Mouse (Mus musculus) liver, embryonic 15.5 days (tissue): ENCODE data around the gene Elovl5. TPM values are rescaled to one million over a fixed set of nuclear protein-coding genes. Genes with fewer than 3 reads are reported as not detected.

Source experiments
- ATAC-seq: fragments of 200-750 bp; cut with Nextera tagmentation; 2 replicates; pipeline ENCODE4 v1.8.0; 2017; ENCODE audit warnings: moderate number of reproducible peaks, mild to moderate bottlenecking, moderate library complexity; ENCODE audit not compliant: insufficient read depth
- H3K27ac ChIP-seq: fragments of 300-500 bp; sonication (generic); replicated peaks from 2 replicates; pipeline ENCODE4 v1.5.1; 2015; ENCODE audit warnings: mild to moderate bottlenecking, inconsistent platforms
- H3K27me3 ChIP-seq: fragments of 300-500 bp; sonication (generic); 2 replicates; pipeline ENCODE4 v1.6.1; 2015; ENCODE audit warnings: mild to moderate bottlenecking, inconsistent platforms
- H3K36me3 ChIP-seq: fragments of 300-500 bp; sonication (generic); replicated peaks from 2 replicates; pipeline ENCODE4 v1.6.1; 2015; ENCODE audit warnings: moderate library complexity, mild to moderate bottlenecking, inconsistent platforms
- H3K4me1 ChIP-seq: fragments of 300-500 bp; sonication (generic); replicated peaks from 2 replicates; pipeline ENCODE4 v1.6.1; 2015; ENCODE audit warnings: inconsistent platforms
- H3K4me2 ChIP-seq: fragments of 300-500 bp; sonication (generic); 2 replicates; pipeline ENCODE4 v1.6.1; 2015; ENCODE audit warnings: moderate library complexity, mild to moderate bottlenecking, inconsistent platforms
- H3K4me3 ChIP-seq: fragments of 300-500 bp; sonication (generic); replicated peaks from 2 replicates; pipeline ENCODE4 v1.5.1; 2015; ENCODE audit warnings: mild to moderate bottlenecking, inconsistent platforms
- H3K9ac ChIP-seq: fragments of 300-500 bp; sonication (generic); 2 replicates; pipeline ENCODE4 v1.6.1; 2015; ENCODE audit warnings: moderate library complexity, mild to moderate bottlenecking, inconsistent platforms
- H3K9me3 ChIP-seq: fragments of 300-500 bp; sonication (generic); replicated peaks from 2 replicates; pipeline ENCODE4 v1.6.1; 2016; ENCODE audit warnings: inconsistent platforms
- WGBS: fragments of 180-500 bp; shearing (Covaris S2); methylation state at CpG from one replicate; pipeline ENCODE4 v1.1.7; 2015; ENCODE audit warnings: mixed read lengths; ENCODE audit not compliant: insufficient replicate concordance; 5-methylcytosine and 5-hydroxymethylcytosine counted together
- polyA plus RNA-seq: library from polyadenylated mRNA; unstranded; fragments of >200 nt; fragmentation: Nextera tagmentation; extraction: Ambion mirVana; gene quantifications from 2 replicates; pipeline ENCODE4 v1.2.1, GENCODE M21; 2015

The Elovl5 gene
- polyA plus RNA-seq, 1 experiment from 2014 or later = 17.9 TPM

DNA sequence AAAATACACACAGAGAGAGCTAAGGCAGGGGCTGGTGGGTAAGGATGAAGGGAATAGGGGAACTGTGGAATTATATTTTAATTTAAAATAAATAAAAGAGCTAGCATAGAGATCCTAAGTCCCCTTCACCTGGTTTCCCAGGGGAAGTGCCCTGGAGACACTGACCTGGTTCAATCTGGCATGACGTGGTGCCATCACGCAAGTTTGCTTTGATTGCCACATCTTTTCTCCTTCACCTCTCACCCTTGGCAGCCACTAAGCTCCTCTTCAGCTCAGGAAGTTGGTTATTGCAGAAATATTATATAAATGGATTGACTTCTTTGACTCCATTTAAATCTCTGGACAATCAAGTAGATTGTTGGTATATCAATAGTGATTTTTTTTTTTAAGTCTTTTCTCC lies 26.2 kb downstream of the Elovl5 start:
- no peaks in the 10 kb centered on the region for H3K36me3 ChIP-seq
- H3K9me3 ChIP-seq = no peaks in the 10 kb centered on the region
- H3K27ac ChIP-seq = no peak overlapping the region
- H3K4me2 ChIP-seq = no peak overlapping the region
- WGBS = 66% methylated on average over 2 of the region's 2 CpGs
- ATAC-seq = no peak
- no peak overlapping the region for H3K9ac ChIP-seq
- no peak overlapping the region for H3K4me3 ChIP-seq
- no peaks in the 10 kb centered on the region for H3K27me3 ChIP-seq
- peaks cover 30% of the 10 kb centered on the region for H3K4me1 ChIP-seq

DNA sequence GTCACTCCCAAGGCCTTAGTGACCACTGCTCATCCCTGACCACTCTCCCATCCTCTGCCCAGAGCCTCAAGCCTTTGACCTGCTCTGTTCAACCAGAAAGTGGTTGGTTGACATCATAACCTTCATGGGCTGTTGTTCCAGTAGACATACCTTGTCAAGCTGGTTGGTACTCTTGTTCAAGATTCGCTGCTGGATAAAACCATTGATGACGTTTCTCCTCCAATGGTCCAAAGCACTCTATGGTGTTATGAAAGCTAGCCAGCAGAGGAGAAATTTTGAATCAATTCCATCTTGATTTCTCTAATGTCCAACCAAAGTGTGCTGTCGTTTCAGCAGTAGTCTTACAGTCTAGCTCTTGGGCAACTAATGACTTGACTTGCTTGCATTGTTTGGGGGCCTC lies 27.0 kb downstream of the Elovl5 start:
- Histone ChIP-seq H3K4me1 (peaks cover 27% of the 10 kb centered on the region), H3K9ac (no peak overlapping the region), H3K4me2 (no peak overlapping the region), H3K4me3 (no peak overlapping the region), H3K36me3 (no peaks in the 10 kb centered on the region), H3K27ac (no peak overlapping the region), H3K9me3 (no peaks in the 10 kb centered on the region), H3K27me3 (no peaks in the 10 kb centered on the region)
- WGBS = 53% methylated on average over 3 of the region's 3 CpGs
- ATAC-seq = no peak

DNA sequence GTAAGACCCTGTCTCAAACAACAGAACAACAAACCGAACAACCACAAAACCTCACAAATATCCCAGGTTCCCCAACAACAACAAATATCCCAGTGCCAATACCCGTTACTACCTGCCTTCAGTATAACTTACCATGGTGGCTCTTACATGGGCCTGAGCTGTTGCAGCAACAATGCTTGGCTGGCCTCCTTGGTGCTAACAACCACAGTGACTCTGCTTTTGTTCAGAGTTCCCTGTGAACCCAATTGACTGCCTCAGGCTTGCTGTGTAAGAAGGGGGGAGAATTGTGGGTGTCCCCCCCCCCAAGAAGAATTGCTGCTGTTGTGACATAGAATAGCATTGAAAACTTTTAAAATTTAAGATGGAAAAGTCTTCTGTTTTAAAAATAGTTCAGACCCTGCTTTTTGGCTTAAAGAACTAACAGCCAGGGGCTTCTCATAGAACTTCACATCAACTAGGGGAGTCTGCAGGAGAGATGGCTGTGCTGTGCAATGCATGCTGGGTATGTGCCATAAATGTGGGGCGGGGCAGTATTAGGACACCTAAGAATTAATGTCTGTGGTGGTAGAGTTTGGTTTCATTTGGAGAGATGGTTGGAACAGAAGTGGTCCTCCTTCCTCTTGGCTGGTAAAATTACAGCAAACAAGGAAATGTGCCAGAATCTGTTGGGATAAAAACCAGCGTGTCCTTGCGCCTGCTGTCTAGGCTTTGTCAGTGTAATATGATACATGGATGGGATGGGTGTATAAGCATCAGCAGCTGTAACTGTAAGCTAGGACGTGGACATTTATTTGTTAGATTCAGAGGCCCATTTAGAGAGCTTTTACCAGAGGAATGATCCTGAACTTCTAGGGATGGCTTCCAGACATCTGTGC lies 28.9 kb downstream of the Elovl5 start:
- 73% methylated on average over 6 of the region's 6 CpGs for WGBS

DNA sequence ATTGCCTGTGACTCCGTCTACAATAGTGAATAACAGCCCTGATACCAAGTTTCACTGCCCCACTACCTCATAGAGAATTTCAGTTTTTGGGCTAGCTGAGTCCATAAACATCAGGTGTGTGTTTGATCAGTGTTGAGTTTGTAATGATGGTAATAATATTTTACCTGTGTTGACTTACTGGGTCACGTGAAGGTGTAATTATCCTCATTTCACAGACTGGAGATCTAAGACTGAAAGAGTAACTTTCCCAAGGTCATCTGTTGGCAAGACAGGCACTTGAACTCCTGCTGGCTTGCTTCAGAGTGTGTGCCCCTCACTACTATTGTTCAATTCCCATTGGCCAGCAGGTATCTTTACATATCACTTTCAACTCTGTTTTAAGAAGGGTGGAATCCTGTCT lies 31.1 kb downstream of the Elovl5 start:
- Histone ChIP-seq H3K27me3 (no peaks in the 10 kb centered on the region), H3K4me3 (no peak overlapping the region), H3K4me1 (peaks cover 26% of the 10 kb centered on the region), H3K9me3 (no peaks in the 10 kb centered on the region), H3K27ac (no peak overlapping the region), H3K36me3 (no peaks in the 10 kb centered on the region), H3K9ac (no peak overlapping the region), H3K4me2 (no peak overlapping the region)
- ATAC-seq = no peak
- WGBS = 71% methylated on average over 2 of the region's 2 CpGs

More for the DNA sequence above, 28.9 kb downstream of the Elovl5 start:
- H3K4me2 ChIP-seq = no peak overlapping the region
- H3K9ac ChIP-seq = no peak overlapping the region
- H3K36me3 ChIP-seq = no peaks in the 10 kb centered on the region
- H3K4me3 ChIP-seq = no peak overlapping the region
- peaks cover 33% of the 10 kb centered on the region for H3K4me1 ChIP-seq
- no peaks in the 10 kb centered on the region for H3K9me3 ChIP-seq
- no peaks in the 10 kb centered on the region for H3K27me3 ChIP-seq
- no peak for ATAC-seq
- no peak overlapping the region for H3K27ac ChIP-seq

DNA sequence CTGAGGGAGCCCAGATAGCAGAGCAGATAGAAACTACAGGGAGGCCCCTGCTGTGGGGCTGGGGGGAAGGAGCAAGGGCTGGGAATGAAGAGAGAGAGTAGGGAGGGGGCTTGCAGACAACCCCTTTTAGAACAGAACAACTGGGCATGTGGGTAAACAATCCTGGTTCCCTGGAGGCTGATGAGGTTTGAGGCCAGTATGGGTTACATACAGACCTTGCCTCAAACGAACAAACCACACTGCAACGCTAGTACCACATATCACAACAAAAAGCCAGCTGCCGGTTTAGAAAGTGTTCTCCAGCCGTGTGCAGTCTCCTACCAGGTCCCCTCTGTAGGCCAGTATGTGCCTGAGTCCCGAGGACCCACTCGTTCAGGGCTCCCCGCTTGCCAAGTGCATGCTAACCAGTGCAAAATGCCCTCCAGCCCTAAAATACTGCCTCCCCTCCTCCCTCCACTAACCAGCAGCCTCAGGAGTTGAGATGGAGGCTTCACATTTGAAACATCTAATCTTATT lies 32.6 kb downstream of the Elovl5 start:
- no peak overlapping the region for H3K27ac ChIP-seq
- no peaks in the 10 kb centered on the region for H3K9me3 ChIP-seq
- H3K4me2 ChIP-seq = no peak overlapping the region
- H3K4me3 ChIP-seq = no peak overlapping the region
- 53% methylated on average over 7 of the region's 7 CpGs for WGBS
- no peak overlapping the region for H3K9ac ChIP-seq
- H3K36me3 ChIP-seq = no peaks in the 10 kb centered on the region
- no peak for ATAC-seq
- peaks cover 29% of the 10 kb centered on the region for H3K4me1 ChIP-seq
- H3K27me3 ChIP-seq = no peaks in the 10 kb centered on the region

DNA sequence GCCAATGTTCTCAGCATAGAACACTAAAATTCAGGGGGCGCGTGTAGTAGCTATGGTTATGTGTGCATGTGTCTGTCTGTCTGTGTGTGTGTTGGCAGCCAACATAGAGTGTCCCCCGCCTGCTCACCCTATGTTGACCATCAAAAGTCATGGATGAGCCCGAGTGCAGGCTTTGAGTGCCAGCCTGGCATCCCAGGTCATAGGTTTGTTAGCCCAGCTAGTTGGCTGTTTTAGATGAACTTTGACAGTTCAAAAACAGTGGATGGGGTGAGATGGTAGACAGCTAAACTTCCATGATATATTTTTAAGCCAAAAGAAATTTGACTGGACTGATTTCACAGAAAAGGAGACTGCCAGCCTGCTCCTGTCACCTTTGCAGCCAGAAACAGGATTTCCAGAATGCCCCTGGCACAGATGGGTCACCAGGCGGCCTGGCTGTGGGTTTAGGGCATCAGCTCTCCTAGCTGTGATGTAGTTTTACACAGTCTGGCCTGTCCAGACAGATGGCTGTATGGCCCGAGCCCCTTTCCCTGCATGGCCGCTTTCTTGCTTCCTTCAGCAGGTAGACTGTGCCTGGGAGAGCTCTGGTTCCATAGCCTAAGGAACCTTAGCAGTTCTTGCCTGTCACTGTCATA lies 33.8 kb downstream of the Elovl5 start:
- Histone ChIP-seq H3K9me3 (no peaks in the 10 kb centered on the region), H3K27ac (no peak overlapping the region), H3K4me2 (no peak overlapping the region), H3K4me1 (peaks cover 37% of the 10 kb centered on the region), H3K4me3 (no peak overlapping the region), H3K36me3 (no peaks in the 10 kb centered on the region), H3K27me3 (no peaks in the 10 kb centered on the region), H3K9ac (no peak overlapping the region)
- no peak for ATAC-seq
- 65% methylated on average over 7 of the region's 7 CpGs for WGBS

DNA sequence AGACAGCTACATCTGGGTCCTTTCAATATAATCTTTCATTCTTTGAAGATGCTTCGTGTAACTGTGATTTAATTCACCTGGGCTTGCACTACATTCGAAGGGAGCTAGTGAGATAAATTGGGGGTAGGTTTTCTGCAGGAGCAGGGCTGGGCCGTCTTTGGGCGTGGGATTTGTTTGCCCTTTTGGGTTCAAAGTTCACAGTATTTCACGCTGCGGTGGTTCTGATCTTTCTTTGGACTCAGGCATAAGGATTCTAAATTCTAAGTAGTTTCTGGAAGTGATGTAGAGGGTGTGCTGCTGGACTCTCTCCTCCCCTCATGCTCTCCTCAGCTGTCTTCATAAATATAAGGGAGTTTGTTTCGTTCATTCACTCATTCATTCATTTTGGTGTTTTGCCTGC lies 34.8 kb downstream of the Elovl5 start:
- ATAC-seq = no peak
- 74% methylated on average over 7 of the region's 7 CpGs for WGBS
- no peaks in the 10 kb centered on the region for H3K9me3 ChIP-seq
- H3K36me3 ChIP-seq = no peaks in the 10 kb centered on the region
- no peak overlapping the region for H3K4me3 ChIP-seq
- no peaks in the 10 kb centered on the region for H3K27me3 ChIP-seq
- no peak overlapping the region for H3K4me2 ChIP-seq
- no peak overlapping the region for H3K9ac ChIP-seq
- H3K4me1 ChIP-seq = peaks cover 37% of the 10 kb centered on the region
- no peak overlapping the region for H3K27ac ChIP-seq

DNA sequence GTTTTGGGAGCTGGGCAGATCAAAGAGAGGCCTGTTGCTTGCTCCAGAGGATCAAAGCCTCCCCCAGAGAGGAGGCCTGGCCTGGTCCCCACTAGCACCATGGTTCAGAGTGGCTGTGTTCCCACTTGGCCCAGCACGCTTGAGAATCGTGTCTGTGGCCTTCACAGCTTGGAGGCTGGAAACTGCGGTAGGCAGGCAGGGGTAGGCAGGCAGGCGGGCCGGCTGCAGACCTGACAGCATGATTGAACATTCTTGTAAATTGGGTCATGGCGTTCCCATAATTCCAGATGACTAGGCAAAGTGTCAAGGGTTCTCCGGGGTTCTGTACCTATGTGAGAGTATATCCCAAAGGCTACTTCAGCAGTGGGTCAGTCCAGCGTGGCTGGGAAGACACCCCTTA lies 35.9 kb downstream of the Elovl5 start:
- Histone ChIP-seq H3K9me3 (no peaks in the 10 kb centered on the region), H3K4me2 (no peak overlapping the region), H3K4me3 (no peak overlapping the region), H3K9ac (no peak overlapping the region), H3K27ac (no peak overlapping the region), H3K36me3 (no peaks in the 10 kb centered on the region), H3K27me3 (no peaks in the 10 kb centered on the region), H3K4me1 (peaks cover 31% of the 10 kb centered on the region)
- WGBS = 78% methylated on average over 8 of the region's 8 CpGs
- ATAC-seq = no peak

DNA sequence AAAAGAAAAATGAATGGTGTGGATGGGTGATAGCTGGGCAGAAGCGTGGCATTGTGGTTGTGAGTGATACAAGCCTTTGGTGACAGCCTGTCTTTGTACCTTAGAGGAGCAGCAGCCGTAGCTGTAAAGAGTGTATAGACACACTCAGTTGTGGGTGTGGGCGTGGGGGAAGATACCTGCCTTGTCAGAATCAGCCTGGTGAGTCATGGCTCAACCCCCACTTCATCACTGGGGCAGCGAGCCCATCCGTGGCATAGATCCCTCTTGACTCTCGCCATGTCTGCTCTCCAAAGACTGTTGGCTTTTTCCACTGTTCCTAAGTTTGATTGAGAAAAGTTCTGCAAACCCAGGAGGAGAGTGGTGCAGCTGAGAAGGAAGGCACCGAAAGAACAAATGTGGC lies 37.3 kb downstream of the Elovl5 start:
- Histone ChIP-seq H3K4me1 (peaks cover 26% of the 10 kb centered on the region), H3K27ac (no peak overlapping the region), H3K4me3 (no peak overlapping the region), H3K27me3 (no peaks in the 10 kb centered on the region), H3K36me3 (no peaks in the 10 kb centered on the region), H3K9me3 (no peaks in the 10 kb centered on the region), H3K4me2 (no peak overlapping the region), H3K9ac (no peak overlapping the region)
- ATAC-seq = no peak
- 64% methylated on average over 7 of the region's 7 CpGs for WGBS

DNA sequence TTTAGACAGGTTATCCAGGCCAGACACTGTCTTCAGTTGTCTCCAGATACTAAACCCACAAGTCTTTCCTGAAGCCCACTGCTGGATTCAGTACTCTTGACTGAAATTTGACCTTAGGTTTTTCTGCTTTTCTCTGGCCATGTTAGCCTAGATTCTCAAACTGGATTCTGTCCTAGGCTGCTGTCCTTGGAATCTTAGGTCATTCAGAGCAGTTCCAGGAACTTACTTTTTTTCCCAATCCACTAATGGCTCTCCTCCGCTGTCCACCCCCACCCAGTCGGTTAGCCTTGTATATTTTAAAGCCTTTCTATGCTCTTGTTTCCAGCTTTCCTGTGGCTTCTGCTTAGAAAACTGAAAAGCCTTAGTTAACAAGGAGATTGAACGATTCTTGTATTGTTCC lies 37.8 kb downstream of the Elovl5 start:
- H3K4me3 ChIP-seq = no peak overlapping the region
- no peak overlapping the region for H3K27ac ChIP-seq
- 74% methylated on average over 3 of the region's 3 CpGs for WGBS
- H3K9ac ChIP-seq = no peak overlapping the region
- H3K4me2 ChIP-seq = no peak overlapping the region
- no peaks in the 10 kb centered on the region for H3K9me3 ChIP-seq
- no peak for ATAC-seq
- no peaks in the 10 kb centered on the region for H3K36me3 ChIP-seq
- H3K4me1 ChIP-seq = peaks cover 21% of the 10 kb centered on the region
- no peaks in the 10 kb centered on the region for H3K27me3 ChIP-seq

DNA sequence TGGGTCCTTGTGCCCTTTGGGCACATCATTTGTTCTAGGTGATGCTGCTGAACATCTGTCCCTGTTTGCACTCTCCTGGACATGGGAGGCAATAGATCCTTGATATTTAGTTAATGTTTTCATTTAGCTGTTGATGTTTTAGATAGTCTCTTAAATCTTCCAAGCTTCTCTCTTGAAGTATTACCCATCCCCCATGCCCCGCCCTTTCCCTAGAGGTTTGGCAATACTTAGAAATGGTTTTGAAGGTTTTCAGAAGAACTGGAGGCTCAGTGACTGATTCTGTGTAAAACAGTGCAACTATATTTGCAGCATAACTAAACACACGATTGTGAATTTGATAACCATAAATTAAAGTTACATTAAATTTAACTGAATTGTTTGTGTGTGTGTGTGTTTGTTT lies 38.3 kb downstream of the Elovl5 start:
- no peak overlapping the region for H3K27ac ChIP-seq
- H3K4me3 ChIP-seq = no peak overlapping the region
- no peak overlapping the region for H3K4me2 ChIP-seq
- 44% methylated on average over 2 of the region's 2 CpGs for WGBS
- H3K9me3 ChIP-seq = no peaks in the 10 kb centered on the region
- H3K9ac ChIP-seq = no peak overlapping the region
- no peaks in the 10 kb centered on the region for H3K27me3 ChIP-seq
- H3K36me3 ChIP-seq = no peaks in the 10 kb centered on the region
- peaks cover 18% of the 10 kb centered on the region for H3K4me1 ChIP-seq
- ATAC-seq = no peak
